Mouse (Mus musculus) kidney, adult 2 months (tissue): ENCODE data around the gene Snx11.
A peak's percentile ranks its signal among the peaks of the same experiment; 100 is the strongest.

ENCODE experiments used
- CTCF ChIP-seq: fragments of 200-500 bp; conservative IDR thresholded peaks from 2 replicates; pipeline ENCODE4 v1.5.1; 2011; ENCODE audit warnings: low read depth, mild to moderate bottlenecking, control low read depth, low read length, moderate library complexity, mixed read lengths; ENCODE audit not compliant: insufficient read depth, insufficient read length
- POLR2A ChIP-seq: fragments of 200-500 bp; IDR thresholded peaks from one replicate; pipeline ENCODE4 v1.6.1; 2011; ENCODE audit warnings: low read depth, low read length, control low read depth

GRCm38 (mm10) chr11:96776968-96777962 lies at the start of gene Snx11:
- TF ChIP-seq CTCF (peak; percentile 66), POLR2A (peak; percentile 33)
